Comparison of ENCODE assay signal across 30 mouse cellular contexts in genomic region chr2:68370326-68370725, GRCm38 (mm10).
DNase-seq lines count a peak whose midpoint lies in the region; ATAC-seq and TF ChIP-seq lines count a peak whose summit lies in the region.
"Had no signal": no experiment of that assay in that cellular context is flagged by ENCODE, and none has a peak within 500 bp of the region (broad histone marks: within the 10 kb centered on the region; RNA-seq: fewer than 3 reads in every experiment).

No protein-coding gene starts in this region.

- H3K4me1 ChIP-seq in forebrain, embryonic 14.5 days (ENCODE audit: control insufficient read depth, insufficient read depth, low read length) = peaks cover 21% of the 10 kb centered on the region
- peaks cover 24% of the 10 kb centered on the region for H3K4me1 ChIP-seq in forebrain, embryonic 16.5 days (replicated peaks; ENCODE audit: control insufficient read depth, insufficient read depth, low read length)
- H3K4me1 ChIP-seq in hindbrain, embryonic 10.5 days (replicated peaks) = peaks cover 74% of the 10 kb centered on the region
- H3K4me1 ChIP-seq in hindbrain, embryonic 13.5 days (replicated peaks) = peaks cover 39% of the 10 kb centered on the region
- H3K4me1 ChIP-seq in midbrain, embryonic 14.5 days (ENCODE audit: control insufficient read depth, insufficient read depth, low read length) = peaks cover 12% of the 10 kb centered on the region
- H3K4me1 ChIP-seq in midbrain, postnatal 0 days (ENCODE audit: insufficient read depth, low read length) = no peaks in the 10 kb centered on the region
- H3K4me1 ChIP-seq: liver, embryonic 15.5 days; stomach, embryonic 15.5 days had no signal

- no peaks in the 10 kb centered on the region for H3K36me3 ChIP-seq in forebrain, embryonic 14.5 days (ENCODE audit: control insufficient read depth, insufficient read depth, low read length)
- no peaks in the 10 kb centered on the region for H3K36me3 ChIP-seq in forebrain, embryonic 16.5 days (ENCODE audit: control insufficient read depth, insufficient read depth)
- H3K36me3 ChIP-seq in hindbrain, embryonic 10.5 days = no peaks in the 10 kb centered on the region
- H3K36me3 ChIP-seq in hindbrain, embryonic 13.5 days = no peaks in the 10 kb centered on the region
- no peaks in the 10 kb centered on the region for H3K36me3 ChIP-seq in midbrain, embryonic 14.5 days (ENCODE audit: control insufficient read depth, insufficient read depth, low read length)
- no peaks in the 10 kb centered on the region for H3K36me3 ChIP-seq in midbrain, postnatal 0 days (ENCODE audit: insufficient read depth, low read length)
- H3K36me3 ChIP-seq: embryonic facial prominence, embryonic 13.5 days; forebrain, embryonic 10.5 days; limb, embryonic 12.5 days; liver, embryonic 15.5 days; stomach, embryonic 15.5 days had no signal

- H3K27me3 ChIP-seq in forebrain, embryonic 14.5 days (replicated peaks; ENCODE audit: control insufficient read depth, insufficient read depth, low read length) = no peaks in the 10 kb centered on the region
- H3K27me3 ChIP-seq in forebrain, embryonic 16.5 days (replicated peaks; ENCODE audit: control insufficient read depth, insufficient read depth, low read length) = no peaks in the 10 kb centered on the region
- H3K27me3 ChIP-seq in hindbrain, embryonic 10.5 days (ENCODE audit: insufficient read depth, poor library complexity, severe bottlenecking) = no peaks in the 10 kb centered on the region
- H3K27me3 ChIP-seq in hindbrain, embryonic 13.5 days = no peaks in the 10 kb centered on the region
- H3K27me3 ChIP-seq in midbrain, embryonic 14.5 days (ENCODE audit: control insufficient read depth, insufficient read depth, low read length) = no peaks in the 10 kb centered on the region
- H3K27me3 ChIP-seq in midbrain, postnatal 0 days (ENCODE audit: insufficient read depth, low read length) = no peaks in the 10 kb centered on the region
- H3K27me3 ChIP-seq: CH12.LX; embryonic facial prominence, embryonic 13.5 days; limb, embryonic 12.5 days; liver, embryonic 15.5 days; stomach, embryonic 15.5 days had no signal

- 49% methylated on average over 5 of the region's 5 CpGs for WGBS in forebrain, embryonic 14.5 days
- WGBS in forebrain, embryonic 16.5 days = 58% methylated on average over 5 of the region's 5 CpGs
- WGBS in hindbrain, embryonic 10.5 days = 77% methylated on average over 5 of the region's 5 CpGs
- 53% methylated on average over 5 of the region's 5 CpGs for WGBS in hindbrain, embryonic 13.5 days
- 42% methylated on average over 5 of the region's 5 CpGs for WGBS in midbrain, embryonic 14.5 days
- WGBS in midbrain, postnatal 0 days = 49% methylated on average over 5 of the region's 5 CpGs

- H3K9me3 ChIP-seq in forebrain, embryonic 14.5 days (replicated peaks; ENCODE audit: control insufficient read depth, low read length) = no peaks in the 10 kb centered on the region
- no peaks in the 10 kb centered on the region for H3K9me3 ChIP-seq in forebrain, embryonic 16.5 days (ENCODE audit: control insufficient read depth, low read length)
- H3K9me3 ChIP-seq in hindbrain, embryonic 10.5 days = no peaks in the 10 kb centered on the region
- H3K9me3 ChIP-seq in hindbrain, embryonic 13.5 days = no peaks in the 10 kb centered on the region
- H3K9me3 ChIP-seq in midbrain, embryonic 14.5 days (ENCODE audit: control insufficient read depth, low read length) = no peaks in the 10 kb centered on the region
- no peaks in the 10 kb centered on the region for H3K9me3 ChIP-seq in midbrain, postnatal 0 days (ENCODE audit: low read length)
- H3K9me3 ChIP-seq: embryonic facial prominence, embryonic 13.5 days; forebrain, embryonic 10.5 days; limb, embryonic 12.5 days; liver, embryonic 15.5 days; stomach, embryonic 15.5 days had no signal

- H3K9ac ChIP-seq in forebrain, embryonic 14.5 days (ENCODE audit: low read length) = no peak overlapping the region
- no peak overlapping the region for H3K9ac ChIP-seq in forebrain, embryonic 16.5 days (replicated peaks; ENCODE audit: low read depth, low read length)
- no peak overlapping the region for H3K9ac ChIP-seq in hindbrain, embryonic 13.5 days
- no peak overlapping the region for H3K9ac ChIP-seq in midbrain, embryonic 14.5 days (replicated peaks; ENCODE audit: low read length)
- H3K9ac ChIP-seq in midbrain, postnatal 0 days (replicated peaks; ENCODE audit: low read length, poor library complexity, severe bottlenecking) = no peak overlapping the region
- H3K9ac ChIP-seq: embryonic facial prominence, embryonic 13.5 days; limb, embryonic 12.5 days; liver, embryonic 15.5 days; lung, embryonic 14.5 days; stomach, embryonic 15.5 days had no signal

- no peak for TF ChIP-seq CTCF in midbrain, postnatal 0 days (IDR thresholded peaks at IDR 0.05)

- DNase-seq in adrenal gland, postnatal 10 days = peak; percentile 49
- no peak for DNase-seq in adrenal gland, adult 2 months
- DNase-seq in forebrain, embryonic 14.5 days (ENCODE audit: low spot score) = no peak
- DNase-seq in hindbrain, embryonic 10.5 days (ENCODE audit: low spot score) = no peak
- peak; percentile 19 for DNase-seq in midbrain, embryonic 14.5 days
- no peak for DNase-seq in midbrain, postnatal 0 days (ENCODE audit: low spot score)
- DNase-seq: adrenal gland, postnatal 25 days; cerebellum, adult 9-10 months; gastrocnemius, adult 2 months; gastrocnemius, postnatal 36 days; kidney, adult 11 months; kidney, postnatal 36 days; lung, embryonic 14.5 days; lung, postnatal 14 days; right cerebral cortex, postnatal 25 days; thymus, adult 18-20 months; thymus, postnatal 25 days had no signal

- peak overlapping the region; percentile 16; the same call in 1 of the 2 replicates for H3K27ac ChIP-seq in forebrain, embryonic 14.5 days (ENCODE audit: low read depth, low read length)
- H3K27ac ChIP-seq in forebrain, embryonic 16.5 days (ENCODE audit: low read length) = no peak overlapping the region
- H3K27ac ChIP-seq in hindbrain, embryonic 10.5 days = peak overlapping the region; percentile 69; the same call in 1 of the 2 replicates
- no peak overlapping the region for H3K27ac ChIP-seq in hindbrain, embryonic 13.5 days
- H3K27ac ChIP-seq in midbrain, embryonic 14.5 days (replicated peaks; ENCODE audit: low read depth, low read length) = no peak overlapping the region
- no peak overlapping the region for H3K27ac ChIP-seq in midbrain, postnatal 0 days (ENCODE audit: low read depth, low read length)
- H3K27ac ChIP-seq: embryonic facial prominence, embryonic 13.5 days; forebrain, embryonic 10.5 days; gastrocnemius, adult 2 months; layer of hippocampus, adult 2 months; left cerebral cortex, adult 2 months; limb, embryonic 12.5 days; liver, embryonic 15.5 days; stomach, embryonic 15.5 days had no signal

- H3K4me2 ChIP-seq in forebrain, embryonic 14.5 days (ENCODE audit: low read length) = no peak overlapping the region
- no peak overlapping the region for H3K4me2 ChIP-seq in forebrain, embryonic 16.5 days (ENCODE audit: low read length)
- H3K4me2 ChIP-seq in hindbrain, embryonic 13.5 days = no peak overlapping the region
- no peak overlapping the region for H3K4me2 ChIP-seq in midbrain, embryonic 14.5 days (ENCODE audit: low read length)
- H3K4me2 ChIP-seq in midbrain, postnatal 0 days (ENCODE audit: low read depth, low read length, poor library complexity, severe bottlenecking) = no peak overlapping the region
- H3K4me2 ChIP-seq: embryonic facial prominence, embryonic 13.5 days; limb, embryonic 12.5 days; liver, embryonic 15.5 days; lung, embryonic 14.5 days; midbrain, embryonic 11.5 days; stomach, embryonic 15.5 days had no signal

- 0 out of 2 replicates have a peak, but pooled peaks have one; percentile 6 for ATAC-seq in forebrain, embryonic 14.5 days
- no peak for ATAC-seq in forebrain, embryonic 16.5 days
- no peak for ATAC-seq in hindbrain, embryonic 13.5 days (ENCODE audit: low FRiP score)
- no peak for ATAC-seq in midbrain, embryonic 14.5 days (ENCODE audit: low FRiP score, low TSS enrichment)
- no peak for ATAC-seq in midbrain, postnatal 0 days (ENCODE audit: low FRiP score)
- ATAC-seq: activated CD4-positive, CD25-positive, alpha-beta regulatory T cell, adult 4 months; inflammation-experienced regulatory T-cells, adult 6 months had no signal

- no peak overlapping the region for H3K4me3 ChIP-seq in forebrain, embryonic 14.5 days (ENCODE audit: low read depth, low read length)
- no peak overlapping the region for H3K4me3 ChIP-seq in forebrain, embryonic 16.5 days (replicated peaks; ENCODE audit: low read length)
- no peak overlapping the region for H3K4me3 ChIP-seq in hindbrain, embryonic 10.5 days
- no peak overlapping the region for H3K4me3 ChIP-seq in hindbrain, embryonic 13.5 days
- H3K4me3 ChIP-seq in midbrain, embryonic 14.5 days (replicated peaks; ENCODE audit: low read depth, low read length) = no peak overlapping the region
- no peak overlapping the region for H3K4me3 ChIP-seq in midbrain, postnatal 0 days (ENCODE audit: low read depth, low read length)
- H3K4me3 ChIP-seq: embryonic facial prominence, embryonic 13.5 days; forebrain, embryonic 10.5 days; gastrocnemius, adult 2 months; layer of hippocampus, adult 2 months; left cerebral cortex, adult 2 months; limb, embryonic 12.5 days; liver, embryonic 15.5 days; stomach, embryonic 15.5 days had no signal

Comparison
In these comparisons a context has a peak if more than half of its experiments do, and no peak if none do; other contexts are left out.
1. DNase-seq: peak in adrenal gland, postnatal 10 days (single experiment) and midbrain, embryonic 14.5 days (single experiment); none in adrenal gland, adult 2 months (single experiment), forebrain, embryonic 14.5 days (single experiment), hindbrain, embryonic 10.5 days (single experiment) and midbrain, postnatal 0 days (single experiment).
2. H3K27ac ChIP-seq: peak in forebrain, embryonic 14.5 days (single experiment) and hindbrain, embryonic 10.5 days (single experiment); none in forebrain, embryonic 16.5 days (single experiment), hindbrain, embryonic 13.5 days (single experiment), midbrain, embryonic 14.5 days (single experiment) and midbrain, postnatal 0 days (single experiment).